Mouse (Mus musculus) large intestine, adult 2 months (tissue): ENCODE measurements at regions not wholly inside any gene's neighbourhood (a gene's known extent, or its start where the extent isn't known, plus 50 kb on each side); places are given as distances from the start of the nearest gene placed in this dataset.

Source experiments
- DNase-seq: peaks from one replicate; pipeline ENCODE4 v3.0.0-alpha.2; 2012; ENCODE audit warnings: low read depth, low spot score
- WGBS: fragments of 180-500 bp; shearing (Covaris S2); methylation state at CpG from one replicate; pipeline ENCODE4 v1.1.7; 2018; 5-methylcytosine and 5-hydroxymethylcytosine counted together

DNA sequence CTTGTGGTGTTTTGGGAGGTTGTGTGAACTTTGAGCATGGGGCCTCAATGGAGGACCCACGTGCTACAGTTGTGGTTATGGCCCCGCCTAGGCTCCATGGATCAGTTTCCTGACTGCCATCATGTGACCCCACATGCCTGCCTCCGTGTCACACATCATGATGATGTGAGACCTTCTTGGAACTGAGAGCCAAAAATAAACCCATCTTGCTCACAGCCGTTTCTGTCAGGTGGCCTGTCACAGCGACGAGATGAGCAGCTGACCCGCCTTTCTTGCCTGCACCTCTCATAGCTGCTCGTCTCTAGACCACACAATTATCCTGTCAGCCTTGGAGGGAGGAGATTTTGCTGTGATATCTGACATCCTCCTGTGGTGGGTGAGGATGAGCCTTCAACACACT lies 60.4 kb upstream of the Lrpap1 start:
- 59% methylated on average over 8 of the region's 8 CpGs for WGBS
- DNase-seq: no peak

DNA sequence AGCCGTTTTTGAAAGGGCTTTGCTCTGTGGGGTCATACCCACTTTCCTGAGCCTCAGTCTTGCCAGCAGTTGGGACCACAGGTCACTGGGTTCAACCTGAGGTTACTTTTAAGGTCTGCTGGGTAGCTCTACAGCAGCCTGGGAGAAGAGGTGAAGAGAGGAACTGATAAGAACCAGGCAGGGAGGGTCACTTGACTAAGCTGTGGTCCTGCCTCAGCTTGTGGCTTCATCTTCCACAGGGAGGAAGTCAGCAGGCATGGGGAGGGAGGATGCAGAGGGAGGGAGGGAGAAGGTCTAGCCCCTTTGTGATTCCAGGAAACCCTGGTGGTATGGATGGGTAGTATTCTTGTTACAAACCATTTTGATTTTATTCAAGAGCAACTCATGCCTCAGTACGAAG lies 59.9 kb upstream of the Lrpap1 start:
- DNase-seq: no peak
- WGBS: 53% methylated on average over 2 of the region's 2 CpGs

- no peak for DNase-seq
- 91% methylated on average over 4 of the region's 4 CpGs for whole genome bisulfite sequencing
Measured at GRCm38 (mm10) chr5:35162607-35163006, 57.0 kb upstream of the Lrpap1 start.

GRCm38 (mm10) chr5:35162120-35162519 lies 56.6 kb upstream of the Lrpap1 start:
- no peak for DNase-seq
- WGBS: 90% methylated on average over 3 of the region's 3 CpGs

- DNase-seq: no peak
- 81% methylated on average over 5 of the region's 5 CpGs for WGBS
Measured at GRCm38 (mm10) chr5:35160929-35161815, 55.6 kb upstream of the Lrpap1 start.

DNA sequence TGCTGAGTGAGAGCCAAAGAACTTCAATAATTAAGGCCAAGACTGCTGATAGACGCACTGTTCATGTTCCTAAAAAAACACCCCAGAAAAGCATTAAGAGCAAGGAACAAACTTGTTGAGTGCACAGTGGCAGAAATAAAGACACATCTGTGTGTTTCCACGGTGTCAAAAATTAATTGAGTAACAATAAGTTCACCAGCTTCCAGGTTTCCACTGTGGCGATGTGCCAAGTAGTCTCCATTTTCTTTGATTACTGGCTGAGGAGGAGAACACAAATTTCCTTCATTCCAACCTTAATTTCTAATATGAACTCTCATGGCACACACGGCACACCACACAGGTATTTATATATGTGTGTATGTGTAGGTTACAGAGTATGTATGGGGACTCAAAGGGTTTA lies 54.3 kb upstream of the Lrpap1 start:
- no peak for DNase-seq
- 86% methylated on average over 4 of the region's 4 CpGs for WGBS

DNA sequence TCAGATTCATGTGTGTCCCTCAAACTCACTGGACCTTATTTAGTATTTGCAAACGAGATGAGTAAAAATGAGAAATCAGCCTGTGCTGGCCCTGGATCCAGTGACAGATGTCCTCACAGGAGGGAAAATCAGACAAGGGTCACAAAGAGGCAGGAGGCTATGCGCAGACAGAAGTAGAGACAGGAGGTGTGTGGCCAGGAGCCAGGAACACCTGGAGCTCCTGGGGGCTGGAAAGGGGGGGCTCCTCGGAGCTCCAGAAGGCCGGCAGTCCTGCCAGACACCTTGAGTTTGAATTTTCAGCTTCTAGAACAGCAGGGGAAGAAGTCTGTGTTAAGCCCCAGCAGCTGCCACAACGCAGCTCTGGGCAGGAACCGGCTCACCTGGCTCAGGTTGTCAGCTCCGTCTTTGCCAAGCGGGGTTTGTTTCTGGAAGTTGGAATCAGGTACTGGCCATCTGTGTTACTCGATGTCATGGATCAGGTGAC lies 53.7 kb upstream of the Lrpap1 start:
- 54% methylated on average over 9 of the region's 9 CpGs for WGBS
- DNase-seq: no peak

- 42% methylated on average over 8 of the region's 8 CpGs for WGBS
- no peak for DNase-seq
Measured at GRCm38 (mm10) chr5:35158346-35159047, 52.9 kb upstream of the Lrpap1 start.

DNA sequence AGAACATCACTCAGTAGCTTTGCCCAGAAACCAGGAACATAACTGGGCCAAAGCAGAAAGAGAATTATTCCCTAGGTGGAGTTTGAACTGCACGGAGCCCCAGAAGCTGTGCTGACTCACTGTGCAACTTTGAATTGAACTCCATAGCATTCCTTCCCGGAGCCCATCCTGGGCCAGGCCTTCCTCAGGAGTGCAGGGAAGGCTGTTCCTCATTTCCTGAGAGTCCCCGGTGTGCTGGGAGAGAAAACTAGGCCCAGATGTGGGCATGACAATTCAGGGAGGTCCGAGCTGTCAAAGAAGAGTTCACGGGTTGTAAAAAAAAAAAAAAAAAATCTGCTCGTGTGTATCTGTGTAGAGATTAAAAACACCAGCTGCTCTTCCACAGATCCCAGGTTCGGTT lies 50.8 kb upstream of the Lrpap1 start:
- 57% methylated on average over 7 of the region's 7 CpGs for WGBS
- no peak for DNase-seq

- no peak for DNase-seq
- WGBS: 74% methylated on average over 3 of the region's 3 CpGs
Measured at GRCm38 (mm10) chr5:35155717-35156116, 50.2 kb upstream of the Lrpap1 start.
